Mouse (Mus musculus) granulocyte monocyte progenitor cell, adult 5-6 weeks (primary cell): ENCODE results near the gene Ankrd54. TPM values are rescaled to one million over a fixed set of nuclear protein-coding genes. Genes with fewer than 3 reads are reported as not detected.
"Not testable (repeated sequence)": the region's sequence is repeated elsewhere in the genome, so short reads cannot be mapped to it uniquely, and the experiment has no call there.

Experiments
- ATAC-seq: replicated peaks from 2 replicates; pipeline ENCODE4 v1.8.0; 2016; ENCODE audit warnings: mild to moderate bottlenecking, moderate TSS enrichment, inconsistent platforms; ENCODE audit not compliant: poor library complexity, severe bottlenecking
- total RNA-seq, 2 experiments: library from RNA; stranded (forward) in 1 of 2; stranded (reverse) in 1 of 2; fragments of 200-712, 200-1000 nt in 1 of 2; fragments of >200 nt in 1 of 2; fragmentation: Nextera tagmentation in 1 of 2; gene quantifications; 2 replicates each; pipeline ENCODE4 v1.2.3; 2014 to 2017

The Ankrd54 gene
- total RNA-seq, 2 experiments from 2014 or later: 14.5 to 20.8 TPM

GRCm38 (mm10) chr15:79023366-79023765 is 39.3 kb downstream of the Ankrd54 start:
- ATAC-seq: no peak

- ATAC-seq: no peak
Observed at GRCm38 (mm10) chr15:79022671-79023230, 39.9 kb downstream of the Ankrd54 start.

GRCm38 (mm10) chr15:79018886-79019285 is 43.8 kb downstream of the Ankrd54 start:
- ATAC-seq: no peak

GRCm38 (mm10) chr15:79018191-79018590 is 44.5 kb downstream of the Ankrd54 start:
- ATAC-seq: no peak

- no peak for ATAC-seq
Observed at GRCm38 (mm10) chr15:79013382-79013781, 49.3 kb downstream of the Ankrd54 start.

- no peak for ATAC-seq
Observed at GRCm38 (mm10) chr15:79011550-79011949, 51.1 kb downstream of the Ankrd54 start.

- ATAC-seq: no peak
Observed at GRCm38 (mm10) chr15:79009734-79010133, 53.0 kb downstream of the Ankrd54 start.

- not testable (repeated sequence) for ATAC-seq
Observed at GRCm38 (mm10) chr15:79007836-79008235, 54.9 kb downstream of the Ankrd54 start.

GRCm38 (mm10) chr15:79007059-79007458 is 55.6 kb downstream of the Ankrd54 start:
- ATAC-seq: no peak

- no peak for ATAC-seq
Observed at GRCm38 (mm10) chr15:79006638-79007037, 56.1 kb downstream of the Ankrd54 start.

- no peak for ATAC-seq
Observed at GRCm38 (mm10) chr15:79005581-79005980, 57.1 kb downstream of the Ankrd54 start.

Other genes starting within 250 kb of the Ankrd54 start
- not detected in 2 replicates for gene Cdc42ep1, start 220.3 kb downstream of the Ankrd54 start, total RNA-seq (2014; fragmentation: Nextera tagmentation)
- not detected in 2 replicates for gene Cdc42ep1, start 220.3 kb downstream of the Ankrd54 start, total RNA-seq (2017)
- not detected in 2 replicates for gene Lgals2, start 207.4 kb downstream of the Ankrd54 start, total RNA-seq (2014; fragmentation: Nextera tagmentation)
- not detected in 2 replicates for gene Lgals2, start 207.4 kb downstream of the Ankrd54 start, total RNA-seq (2017)
- 46.3 and 48.6 TPM in 2 replicates for gene Gga1, start 185.7 kb downstream of the Ankrd54 start, total RNA-seq (2014; fragmentation: Nextera tagmentation)
- 13.9 and 17.6 TPM in 2 replicates for gene Gga1, start 185.7 kb downstream of the Ankrd54 start, total RNA-seq (2017)
- not detected in 2 replicates for gene Gm49510, start 163.2 kb downstream of the Ankrd54 start, total RNA-seq (2014; fragmentation: Nextera tagmentation)
- 1.1 TPM in 1 of 2 replicates, not detected in the other for gene Gm49510, start 163.2 kb downstream of the Ankrd54 start, total RNA-seq (2017)
- gene Sh3bp1, start 163.1 kb downstream of the Ankrd54 start, total RNA-seq (2014; fragmentation: Nextera tagmentation): 58.0 and 70.8 TPM in 2 replicates
- gene Sh3bp1, start 163.1 kb downstream of the Ankrd54 start, total RNA-seq (2017): 19.3 and 29.4 TPM in 2 replicates
- 10.6 and 19.8 TPM in 2 replicates for gene Pdxp, start 149.0 kb downstream of the Ankrd54 start, total RNA-seq (2014; fragmentation: Nextera tagmentation)
- gene Pdxp, start 149.0 kb downstream of the Ankrd54 start, total RNA-seq (2017): 4.0 and 6.4 TPM in 2 replicates
- 677 and 745 TPM in 2 replicates for gene Lgals1, start 136.2 kb downstream of the Ankrd54 start, total RNA-seq (2014; fragmentation: Nextera tagmentation)
- gene Lgals1, start 136.2 kb downstream of the Ankrd54 start, total RNA-seq (2017): 746 and 991 TPM in 2 replicates
- 34.4 and 60.8 TPM in 2 replicates for gene Nol12, start 128.0 kb downstream of the Ankrd54 start, total RNA-seq (2014; fragmentation: Nextera tagmentation)
- 20.1 and 30.7 TPM in 2 replicates for gene Nol12, start 128.0 kb downstream of the Ankrd54 start, total RNA-seq (2017)
- gene Triobp, start 115.2 kb downstream of the Ankrd54 start, total RNA-seq (2014; fragmentation: Nextera tagmentation): 44.7 and 55.4 TPM in 2 replicates
- gene Triobp, start 115.2 kb downstream of the Ankrd54 start, total RNA-seq (2017): 20.6 and 32.3 TPM in 2 replicates
- 10.6 and 17.0 TPM in 2 replicates for gene H1f0, start 34.4 kb downstream of the Ankrd54 start, total RNA-seq (2014; fragmentation: Nextera tagmentation)
- 19.6 and 24.4 TPM in 2 replicates for gene H1f0, start 34.4 kb downstream of the Ankrd54 start, total RNA-seq (2017)
- gene Galr3, start 21.0 kb downstream of the Ankrd54 start, total RNA-seq (2014; fragmentation: Nextera tagmentation): 0.73 TPM in 1 of 2 replicates, not detected in the other
- gene Galr3, start 21.0 kb downstream of the Ankrd54 start, total RNA-seq (2017): 0.65 and 2.1 TPM in 2 replicates
- gene Eif3l, start 12.3 kb upstream of the Ankrd54 start, total RNA-seq (2014; fragmentation: Nextera tagmentation): 228 and 235 TPM in 2 replicates
- gene Eif3l, start 12.3 kb upstream of the Ankrd54 start, total RNA-seq (2017): 310 and 312 TPM in 2 replicates
- gene Micall1, start 46.0 kb upstream of the Ankrd54 start, total RNA-seq (2014; fragmentation: Nextera tagmentation): 7.6 and 13.5 TPM in 2 replicates
- gene Micall1, start 46.0 kb upstream of the Ankrd54 start, total RNA-seq (2017): 4.1 and 7.1 TPM in 2 replicates
- 60.5 and 134 TPM in 2 replicates for gene Polr2f, start 78.1 kb upstream of the Ankrd54 start, total RNA-seq (2014; fragmentation: Nextera tagmentation)
- 91.1 and 113 TPM in 2 replicates for gene Polr2f, start 78.1 kb upstream of the Ankrd54 start, total RNA-seq (2017)
- not detected in 2 replicates for gene 1700088E04Rik, start 78.4 kb upstream of the Ankrd54 start, total RNA-seq (2014; fragmentation: Nextera tagmentation)
- gene 1700088E04Rik, start 78.4 kb upstream of the Ankrd54 start, total RNA-seq (2017): not detected in 2 replicates
- gene Sox10, start 102.3 kb upstream of the Ankrd54 start, total RNA-seq (2014; fragmentation: Nextera tagmentation): not detected in 2 replicates
- not detected in 2 replicates for gene Sox10, start 102.3 kb upstream of the Ankrd54 start, total RNA-seq (2017)
- gene Pick1, start 166.3 kb upstream of the Ankrd54 start, total RNA-seq (2014; fragmentation: Nextera tagmentation): 7.8 and 11.3 TPM in 2 replicates
- gene Pick1, start 166.3 kb upstream of the Ankrd54 start, total RNA-seq (2017): 5.3 and 8.4 TPM in 2 replicates
- 0.83 TPM in 1 of 2 replicates, not detected in the other for gene Gm49486, start 166.5 kb upstream of the Ankrd54 start, total RNA-seq (2014; fragmentation: Nextera tagmentation)
- 0.52 TPM in 1 of 2 replicates, not detected in the other for gene Gm49486, start 166.5 kb upstream of the Ankrd54 start, total RNA-seq (2017)
- not detected in 2 replicates for gene Slc16a8, start 191.9 kb upstream of the Ankrd54 start, total RNA-seq (2014; fragmentation: Nextera tagmentation)
- gene Slc16a8, start 191.9 kb upstream of the Ankrd54 start, total RNA-seq (2017): not detected in 2 replicates
- gene Baiap2l2, start 222.6 kb upstream of the Ankrd54 start, total RNA-seq (2014; fragmentation: Nextera tagmentation): not detected in 2 replicates
- not detected in 2 replicates for gene Baiap2l2, start 222.6 kb upstream of the Ankrd54 start, total RNA-seq (2017)